29 mouse cellular contexts compared by ENCODE assay signal in the genomic region with DNA sequence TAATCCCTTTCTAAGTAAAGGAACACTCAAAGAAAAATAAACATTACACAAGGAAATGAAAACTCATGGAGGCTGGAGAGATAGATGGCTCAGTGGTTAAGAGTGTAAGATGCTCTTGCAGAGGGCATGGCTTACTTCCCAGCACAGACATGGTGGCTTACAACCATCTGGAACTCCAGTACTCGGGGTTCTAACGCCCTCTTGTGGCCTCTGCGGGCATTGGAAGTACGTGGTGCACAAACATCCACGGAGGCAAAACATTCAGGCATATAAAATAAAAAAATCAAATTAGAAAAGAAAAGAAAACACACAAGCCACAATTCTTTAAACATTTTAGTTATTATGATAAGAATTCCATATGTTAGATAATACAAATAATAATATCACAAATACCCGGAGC.
DNase-seq lines count a peak whose midpoint lies in the region; ATAC-seq and TF ChIP-seq lines count a peak whose summit lies in the region.
"Had no signal": no experiment of that assay in that cellular context is flagged by ENCODE, and none has a peak within 500 bp of the region (broad histone marks: within the 10 kb centered on the region; RNA-seq: fewer than 3 reads in every experiment).

No protein-coding gene starts in this region.

- no peaks in the 10 kb centered on the region for H3K9me3 ChIP-seq in lung, embryonic 14.5 days (ENCODE audit: low read depth, low read length)
- no peaks in the 10 kb centered on the region for H3K9me3 ChIP-seq in ES-E14 (ENCODE audit: control insufficient read depth, insufficient read depth, low read depth, low read length)
- no peaks in the 10 kb centered on the region for H3K9me3 ChIP-seq in kidney, embryonic 15.5 days (replicated peaks)
- H3K9me3 ChIP-seq: embryonic facial prominence, embryonic 10.5 days; embryonic facial prominence, embryonic 15.5 days; forebrain, embryonic 12.5 days; heart, embryonic 10.5 days; heart, embryonic 15.5 days; hindbrain, embryonic 12.5 days; limb, embryonic 10.5 days; limb, embryonic 15.5 days; midbrain, embryonic 12.5 days; neural tube, embryonic 13.5 days had no signal

- no peaks in the 10 kb centered on the region for H3K4me1 ChIP-seq in lung, embryonic 14.5 days (ENCODE audit: insufficient read depth)
- no peaks in the 10 kb centered on the region for H3K4me1 ChIP-seq in ES-E14 (ENCODE audit: control insufficient read depth in 2 of 2, insufficient read depth in 2 of 2, low read length in 2 of 2, poor library complexity in 1 of 2)
- H3K4me1 ChIP-seq in kidney, embryonic 15.5 days: peaks cover 12% of the 10 kb centered on the region; the same call in 1 of the 2 replicates
- H3K4me1 ChIP-seq: embryonic facial prominence, embryonic 15.5 days had no signal

- no peak for DNase-seq in gastrocnemius, adult 2 months
- DNase-seq in gastrocnemius, adult 8-10 months (ENCODE audit: low spot score in 2 of 2): no peak
- DNase-seq in lung, embryonic 14.5 days: no peak
- no peak for DNase-seq in lung, adult 18-20 months
- peak; percentile 40 for DNase-seq in ES-E14 (ENCODE audit: low read depth, low spot score)
- DNase-seq in thymus, postnatal 14 days: no peak
- DNase-seq: adrenal gland, adult 8-10 months; cerebellum, adult 2 months; cerebellum, postnatal 14 days; forebrain, postnatal 0 days; gastrocnemius, postnatal 25 days; heart, adult 11 months; kidney, adult 2 months; kidney, postnatal 4 days; layer of hippocampus, adult 9-11 months; lung, postnatal 36 days had no signal

- 61% methylated on average over 6 of the region's 6 CpGs for WGBS in lung, embryonic 14.5 days
- 73% methylated on average over 6 of the region's 6 CpGs for WGBS in kidney, embryonic 15.5 days

- H3K36me3 ChIP-seq in lung, embryonic 14.5 days (ENCODE audit: insufficient read depth): no peaks in the 10 kb centered on the region
- no peaks in the 10 kb centered on the region for H3K36me3 ChIP-seq in ES-E14 (ENCODE audit: control insufficient read depth, insufficient read depth, low read length, poor library complexity, severe bottlenecking)
- H3K36me3 ChIP-seq in kidney, embryonic 15.5 days: no peaks in the 10 kb centered on the region
- H3K36me3 ChIP-seq: embryonic facial prominence, embryonic 10.5 days; embryonic facial prominence, embryonic 15.5 days; forebrain, embryonic 12.5 days; heart, embryonic 10.5 days; heart, embryonic 15.5 days; hindbrain, embryonic 12.5 days; limb, embryonic 10.5 days; limb, embryonic 15.5 days; midbrain, embryonic 12.5 days; neural tube, embryonic 13.5 days had no signal

- no peaks in the 10 kb centered on the region for H3K27me3 ChIP-seq in lung, embryonic 14.5 days (ENCODE audit: insufficient read depth, low read length)
- H3K27me3 ChIP-seq in kidney, embryonic 15.5 days: 0 out of 2 replicates have a peak, but pooled peaks cover under 1% of the 10 kb centered on the region
- H3K27me3 ChIP-seq: embryonic facial prominence, embryonic 15.5 days; heart, embryonic 15.5 days; hindbrain, embryonic 12.5 days; limb, embryonic 15.5 days; neural tube, embryonic 13.5 days had no signal

- ATAC-seq in lung, embryonic 14.5 days (ENCODE audit: insufficient read depth): no peak
- no peak for ATAC-seq in kidney, embryonic 15.5 days (replicated peaks; ENCODE audit: low FRiP score)

- TF ChIP-seq CTCF in gastrocnemius, adult 2 months (IDR thresholded peaks at IDR 0.05): peak; percentile 22; the same call in 1 of the 2 replicates
- TF ChIP-seq CTCF in lung, embryonic 14.5 days (IDR thresholded peaks at IDR 0.05; ENCODE audit: low read depth): peak; percentile 20; the same call in 1 of the 2 replicates

- no peak overlapping the region for H3K4me2 ChIP-seq in lung, embryonic 14.5 days
- no peak overlapping the region for H3K4me2 ChIP-seq in kidney, embryonic 15.5 days
- H3K4me2 ChIP-seq: embryonic facial prominence, embryonic 15.5 days; forebrain, embryonic 12.5 days; heart, embryonic 15.5 days; hindbrain, embryonic 12.5 days; limb, embryonic 15.5 days; midbrain, embryonic 12.5 days; neural tube, embryonic 13.5 days had no signal

- H3K27ac ChIP-seq in gastrocnemius, adult 2 months: no peak overlapping the region
- H3K27ac ChIP-seq in lung, embryonic 14.5 days (ENCODE audit: low read depth): no peak overlapping the region
- H3K27ac ChIP-seq in ES-E14 (ENCODE audit: insufficient read depth, low read depth, low read length, poor library complexity, severe bottlenecking): no peak overlapping the region
- no peak overlapping the region for H3K27ac ChIP-seq in kidney, embryonic 15.5 days
- H3K27ac ChIP-seq: embryonic facial prominence, embryonic 10.5 days; embryonic facial prominence, embryonic 15.5 days; forebrain, embryonic 12.5 days; heart, embryonic 10.5 days; heart, embryonic 15.5 days; hindbrain, embryonic 12.5 days; kidney, postnatal 0 days; limb, embryonic 10.5 days; limb, embryonic 15.5 days; liver, embryonic 14.5 days; midbrain, embryonic 12.5 days; neural tube, embryonic 13.5 days had no signal

- H3K4me3 ChIP-seq in gastrocnemius, adult 2 months: no peak overlapping the region
- H3K4me3 ChIP-seq in lung, embryonic 14.5 days (ENCODE audit: low read depth, low read length): no peak overlapping the region
- H3K4me3 ChIP-seq in ES-E14 (ENCODE audit: insufficient read depth in 1 of 2, low read depth in 1 of 2, low read length in 2 of 2, poor library complexity in 1 of 2, severe bottlenecking in 1 of 2): no peak overlapping the region
- H3K4me3 ChIP-seq in kidney, embryonic 15.5 days (replicated peaks): no peak overlapping the region
- H3K4me3 ChIP-seq: embryonic facial prominence, embryonic 10.5 days; embryonic facial prominence, embryonic 15.5 days; forebrain, embryonic 12.5 days; heart, embryonic 10.5 days; heart, embryonic 15.5 days; hindbrain, embryonic 12.5 days; limb, embryonic 10.5 days; limb, embryonic 15.5 days; midbrain, embryonic 12.5 days; neural tube, embryonic 13.5 days had no signal

- in situ Hi-C loops in ES-E14 (cut with MboI; ENCODE audit: low sequenced_read_pairs in 2 of 2, unreplicated experiment in 2 of 2): no loop called here

- no peak overlapping the region for H3K9ac ChIP-seq in lung, embryonic 14.5 days
- H3K9ac ChIP-seq in ES-E14 (ENCODE audit: insufficient read depth, low read depth, low read length, poor library complexity, severe bottlenecking): no peak overlapping the region
- no peak overlapping the region for H3K9ac ChIP-seq in kidney, embryonic 15.5 days
- H3K9ac ChIP-seq: embryonic facial prominence, embryonic 15.5 days; forebrain, embryonic 12.5 days; forebrain, postnatal 0 days; heart, embryonic 15.5 days; hindbrain, embryonic 12.5 days; limb, embryonic 15.5 days; liver, embryonic 14.5 days; midbrain, embryonic 12.5 days; neural tube, embryonic 13.5 days had no signal

- intact Hi-C loops in gastrocnemius, adult 2 months (cut with DNase I): no loop called here

TF ChIP-seq in ES-E14, 5 proteins besides CTCF, POLR2A, EP300 and RAD21:
- no peak; the same call in 1 of the 2 replicates for TF ChIP-seq ZC3H11A (IDR thresholded peaks at IDR 0.05; ENCODE audit: borderline replicate concordance, low read depth, low read length)
- TF ChIP-seq HCFC1 (IDR thresholded peaks at IDR 0.05; ENCODE audit: borderline replicate concordance, insufficient read depth, low read length): no peak
- no peak for TF ChIP-seq ZNF384 (IDR thresholded peaks at IDR 0.05; ENCODE audit: low read depth, low read length)
- TF ChIP-seq MAFK (IDR thresholded peaks at IDR 0.05; ENCODE audit: insufficient read depth, low read depth, low read length): no peak
- TF ChIP-seq CHD2 (IDR thresholded peaks at IDR 0.05; ENCODE audit: low read depth, low read length): no peak
